Comparison of ENCODE assay signal across 9 mouse cellular contexts in the genomic region with DNA sequence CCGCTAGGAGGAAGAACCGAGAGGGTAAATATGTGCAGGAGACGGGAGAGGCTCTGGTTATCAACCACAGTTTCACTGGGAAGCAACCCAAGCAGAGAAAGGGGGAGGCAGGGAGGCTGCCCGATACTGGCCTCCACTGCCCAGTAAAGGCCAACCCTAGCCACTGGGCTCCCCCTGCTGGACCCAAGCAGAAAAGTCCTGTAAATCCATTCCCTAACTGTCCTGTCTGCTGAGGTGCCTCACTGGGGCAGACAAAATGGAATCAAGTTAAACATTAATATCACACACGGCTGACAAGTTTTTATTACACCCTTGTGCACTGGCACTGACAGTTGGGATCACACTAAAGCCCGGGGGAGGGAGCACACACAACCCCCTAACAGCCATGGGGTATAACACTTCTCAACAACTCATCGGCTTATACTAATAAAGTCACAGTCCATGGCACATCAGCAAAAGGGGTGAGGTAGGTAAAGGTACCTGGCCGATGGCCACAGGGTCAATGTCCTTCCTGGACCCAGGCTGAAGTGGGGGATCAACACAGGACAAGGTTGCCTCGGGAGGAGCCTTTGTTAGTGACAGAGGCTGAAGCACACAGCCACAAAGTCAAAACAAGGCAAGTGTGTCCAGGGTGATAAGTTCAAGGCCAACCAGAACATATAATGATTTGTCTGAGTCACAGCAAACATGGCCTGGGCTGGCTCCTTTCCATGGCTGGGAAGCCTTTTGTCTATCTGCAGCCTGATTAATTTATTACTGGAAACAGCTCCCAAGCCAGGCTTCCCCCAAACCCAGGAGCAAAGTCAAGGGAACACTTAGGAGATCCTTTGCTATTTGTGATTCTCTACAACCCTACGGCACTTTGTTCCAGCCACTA. TPM values are rescaled to one million over a fixed set of nuclear protein-coding genes. Genes with fewer than 3 reads are reported as not detected.
DNase-seq lines count a peak whose midpoint lies in the region; ATAC-seq lines count a peak whose summit lies in the region.
"Had no signal": no experiment of that assay in that cellular context is flagged by ENCODE, and none has a peak within 500 bp of the region (broad histone marks: within the 10 kb centered on the region; RNA-seq: fewer than 3 reads in every experiment).

No protein-coding gene starts in this region.

- peaks cover 2% of the 10 kb centered on the region; the same call in 1 of the 2 replicates for H3K36me3 ChIP-seq in neural tube, embryonic 15.5 days
- no peaks in the 10 kb centered on the region for H3K36me3 ChIP-seq in kidney, embryonic 16.5 days (ENCODE audit: insufficient read depth, low read length)
- H3K36me3 ChIP-seq: embryonic facial prominence, embryonic 15.5 days had no signal

- intact Hi-C loops in gastrocnemius, postnatal 14 days (cut with DNase I; ENCODE audit: low total_unique reads) = no loop called here

- no peak overlapping the region for H3K27ac ChIP-seq in neural tube, embryonic 15.5 days (replicated peaks)
- H3K27ac ChIP-seq in kidney, embryonic 16.5 days (ENCODE audit: low read length) = peak overlapping the region; percentile 83
- H3K27ac ChIP-seq: embryonic facial prominence, embryonic 15.5 days had no signal

- H3K9ac ChIP-seq in neural tube, embryonic 15.5 days (replicated peaks) = no peak overlapping the region
- H3K9ac ChIP-seq in kidney, embryonic 16.5 days (replicated peaks; ENCODE audit: low read length) = peak overlapping the region; percentile 32; the same call in 1 of the 2 replicates
- H3K9ac ChIP-seq: embryonic facial prominence, embryonic 15.5 days had no signal

- ATAC-seq in neural tube, embryonic 15.5 days (ENCODE audit: low FRiP score) = no peak
- peak; percentile 84 for ATAC-seq in kidney, embryonic 16.5 days (ENCODE audit: low FRiP score, low TSS enrichment)

- no peak overlapping the region for H3K4me2 ChIP-seq in neural tube, embryonic 15.5 days
- no peak overlapping the region for H3K4me2 ChIP-seq in kidney, embryonic 16.5 days (replicated peaks; ENCODE audit: low read depth, low read length)
- H3K4me2 ChIP-seq: embryonic facial prominence, embryonic 15.5 days had no signal

- no peaks in the 10 kb centered on the region for H3K27me3 ChIP-seq in neural tube, embryonic 15.5 days (replicated peaks)
- no peaks in the 10 kb centered on the region for H3K27me3 ChIP-seq in kidney, embryonic 16.5 days (ENCODE audit: insufficient read depth, low read length)
- H3K27me3 ChIP-seq: embryonic facial prominence, embryonic 15.5 days had no signal

- no peak overlapping the region for H3K4me3 ChIP-seq in neural tube, embryonic 15.5 days (replicated peaks)
- H3K4me3 ChIP-seq in kidney, embryonic 16.5 days (ENCODE audit: low read length) = no peak overlapping the region
- H3K4me3 ChIP-seq: embryonic facial prominence, embryonic 15.5 days had no signal

- H3K4me1 ChIP-seq in neural tube, embryonic 15.5 days = no peaks in the 10 kb centered on the region
- H3K4me1 ChIP-seq in kidney, embryonic 16.5 days (ENCODE audit: insufficient read depth, low read length) = peaks cover 17% of the 10 kb centered on the region
- H3K4me1 ChIP-seq: embryonic facial prominence, embryonic 15.5 days had no signal

- no peaks in the 10 kb centered on the region for H3K9me3 ChIP-seq in neural tube, embryonic 15.5 days (replicated peaks)
- H3K9me3 ChIP-seq in kidney, embryonic 16.5 days (ENCODE audit: low read length) = no peaks in the 10 kb centered on the region
- H3K9me3 ChIP-seq: embryonic facial prominence, embryonic 15.5 days had no signal

- peak; percentile 49 for DNase-seq in neural tube, embryonic 10.5 days (ENCODE audit: extremely low spot score, low spot score)
- peak; percentile 40 to 50 for DNase-seq in adrenal gland, postnatal 4 days (ENCODE audit: low spot score in 2 of 2)
- peak; percentile 63 for DNase-seq in gastrocnemius, postnatal 14 days
- DNase-seq in lung, postnatal 4 days = peak; percentile 80 to 83
- peak; percentile 84 for DNase-seq in testis, postnatal 10 days (ENCODE audit: low spot score)
- no peak for DNase-seq in thymus, adult 18-20 months

- WGBS in neural tube, embryonic 15.5 days = 50% methylated on average over 10 of the region's 10 CpGs
- WGBS in kidney, embryonic 16.5 days = 38% methylated on average over 10 of the region's 10 CpGs

RNA-seq across cellular contexts. Expression of a gene that starts 6.0 kb away (rescaled TPM):
- 30.8 and 35.8 TPM in 2 replicates for polyA plus RNA-seq in neural tube, embryonic 15.5 days (2015; fragmentation: Nextera tagmentation; extraction: Ambion mirVana)
- total RNA-seq in adrenal gland, postnatal 4 days (2021) = 10 to 100 TPM; 27.5 to 35.0 TPM
- 1 to 10 TPM; 8.5 to 9.5 TPM for total RNA-seq in gastrocnemius, postnatal 14 days (2021)
- 38.0 TPM in 2 replicates for polyA plus RNA-seq in kidney, embryonic 16.5 days (2015; fragmentation: Nextera tagmentation; extraction: Ambion mirVana)

RNA-seq across cellular contexts. Expression of a gene that starts 9.9 kb away (rescaled TPM):
- 0.47 and 5.2 TPM in 2 replicates for polyA plus RNA-seq in neural tube, embryonic 15.5 days (2015; fragmentation: Nextera tagmentation; extraction: Ambion mirVana)
- 1 to 10 TPM in 1 of 2 experiments, under 1 TPM in 1; 0.28 to 7.8 TPM for total RNA-seq in adrenal gland, postnatal 4 days (2021)
- not detected for total RNA-seq in gastrocnemius, postnatal 14 days (2021)
- polyA plus RNA-seq in kidney, embryonic 16.5 days (2015; fragmentation: Nextera tagmentation; extraction: Ambion mirVana) = 52.5 and 55.8 TPM in 2 replicates

RNA-seq across cellular contexts. Expression of a gene that starts 21.5 kb away (rescaled TPM):
- 82.4 and 85.7 TPM in 2 replicates for polyA plus RNA-seq in neural tube, embryonic 15.5 days (2015; fragmentation: Nextera tagmentation; extraction: Ambion mirVana)
- total RNA-seq in adrenal gland, postnatal 4 days (2021) = 10 to 100 TPM; 71.6 to 74.7 TPM
- total RNA-seq in gastrocnemius, postnatal 14 days (2021) = 10 to 100 TPM; 26.5 to 30.0 TPM
- 83.7 and 88.3 TPM in 2 replicates for polyA plus RNA-seq in kidney, embryonic 16.5 days (2015; fragmentation: Nextera tagmentation; extraction: Ambion mirVana)

RNA-seq across cellular contexts. Expression of a gene that starts 45.0 kb away (rescaled TPM):
- 13.0 and 15.8 TPM in 2 replicates for polyA plus RNA-seq in neural tube, embryonic 15.5 days (2015; fragmentation: Nextera tagmentation; extraction: Ambion mirVana)
- total RNA-seq in adrenal gland, postnatal 4 days (2021) = 10 to 100 TPM; 23.3 to 26.0 TPM
- total RNA-seq in gastrocnemius, postnatal 14 days (2021) = 10 to 100 TPM; 13.1 to 13.6 TPM
- polyA plus RNA-seq in kidney, embryonic 16.5 days (2015; fragmentation: Nextera tagmentation; extraction: Ambion mirVana) = 21.2 and 25.1 TPM in 2 replicates

Comparison
In these comparisons a context has a peak if more than half of its experiments do, and no peak if none do; other contexts are left out.
1. DNase-seq: peak in neural tube, embryonic 10.5 days (single experiment), adrenal gland, postnatal 4 days (2 of 2), gastrocnemius, postnatal 14 days (single experiment), lung, postnatal 4 days (2 of 2) and testis, postnatal 10 days (single experiment); none in thymus, adult 18-20 months (0 of 2).